Mouse (Mus musculus) hindbrain, embryonic 14.5 days (tissue): ENCODE measurements around the gene Slc1a1. TPM values are rescaled to one million over a fixed set of nuclear protein-coding genes. Genes with fewer than 3 reads are reported as not detected.

ENCODE experiments used
- ATAC-seq: fragments of 200-750 bp; cut with Nextera tagmentation; 2 replicates; pipeline ENCODE4 v1.8.0; 2017; ENCODE audit warnings: moderate number of reproducible peaks, mild to moderate bottlenecking, moderate TSS enrichment, moderate library complexity; ENCODE audit not compliant: low FRiP score
- DNase-seq: peaks from one replicate; pipeline ENCODE4 v3.0.0-alpha.2; 2015; ENCODE audit warnings: low spot score
- H3K27ac ChIP-seq: fragments of 300-500 bp; sonication (generic); 2 replicates; pipeline ENCODE4 v1.5.1; 2014; ENCODE audit warnings: mild to moderate bottlenecking, moderate library complexity
- H3K27me3 ChIP-seq: fragments of 300-500 bp; sonication (generic); 2 replicates; pipeline ENCODE4 v1.6.1; 2014; ENCODE audit warnings: mild to moderate bottlenecking, low read length, mixed read lengths; ENCODE audit not compliant: control insufficient read depth, insufficient read depth
- H3K36me3 ChIP-seq: fragments of 300-500 bp; sonication (generic); replicated peaks from 2 replicates; pipeline ENCODE4 v1.6.1; 2014; ENCODE audit not compliant: control insufficient read depth, insufficient read depth
- H3K4me1 ChIP-seq: fragments of 300-500 bp; sonication (generic); replicated peaks from 2 replicates; pipeline ENCODE4 v1.6.1; 2014; ENCODE audit warnings: antibody characterized with exemption, low read length, mixed read lengths; ENCODE audit not compliant: control insufficient read depth, insufficient read depth
- H3K4me2 ChIP-seq: fragments of 300-500 bp; sonication (generic); replicated peaks from 2 replicates; pipeline ENCODE4 v1.6.1; 2014; ENCODE audit warnings: mild to moderate bottlenecking, moderate library complexity
- H3K4me3 ChIP-seq: fragments of 300-500 bp; sonication (generic); replicated peaks from 2 replicates; pipeline ENCODE4 v1.5.1; 2014; ENCODE audit warnings: mild to moderate bottlenecking, low read length
- H3K9ac ChIP-seq: fragments of 300-500 bp; sonication (generic); 2 replicates; pipeline ENCODE4 v1.6.1; 2014
- H3K9me3 ChIP-seq: fragments of 300-500 bp; sonication (generic); 2 replicates; pipeline ENCODE4 v1.6.1; 2016; ENCODE audit warnings: low read length; ENCODE audit not compliant: control insufficient read depth
- WGBS: fragments of 180-500 bp; shearing (Covaris S2); extraction: QIAGEN DNeasy Blood & Tissue Kit; methylation state at CpG from one replicate; pipeline ENCODE4 v1.1.7; 2014; 5-methylcytosine and 5-hydroxymethylcytosine counted together
- polyA plus RNA-seq: library from polyadenylated mRNA; unstranded; fragments of >200 nt; fragmentation: Nextera tagmentation; extraction: Ambion mirVana; gene quantifications from 2 replicates; pipeline ENCODE4 v1.2.1, GENCODE M21; 2014

Slc1a1 gene
- polyA plus RNA-seq, 1 experiment from 2014 or later: 34.4 TPM

- no peak overlapping the region for H3K4me3 ChIP-seq
- H3K9ac ChIP-seq: no peak overlapping the region
- H3K36me3 ChIP-seq: no peaks in the 10 kb centered on the region
- H3K27me3 ChIP-seq: no peaks in the 10 kb centered on the region
- no peak overlapping the region for H3K4me2 ChIP-seq
- WGBS: 86% methylated on average over 5 of the region's 5 CpGs
- H3K4me1 ChIP-seq: no peaks in the 10 kb centered on the region
- no peak for DNase-seq
- no peak overlapping the region for H3K27ac ChIP-seq
- no peak for ATAC-seq
- H3K9me3 ChIP-seq: no peaks in the 10 kb centered on the region
These were observed 83.0 kb downstream of the Slc1a1 start for GRCm38 (mm10) chr19:28917839-28918238.

DNA sequence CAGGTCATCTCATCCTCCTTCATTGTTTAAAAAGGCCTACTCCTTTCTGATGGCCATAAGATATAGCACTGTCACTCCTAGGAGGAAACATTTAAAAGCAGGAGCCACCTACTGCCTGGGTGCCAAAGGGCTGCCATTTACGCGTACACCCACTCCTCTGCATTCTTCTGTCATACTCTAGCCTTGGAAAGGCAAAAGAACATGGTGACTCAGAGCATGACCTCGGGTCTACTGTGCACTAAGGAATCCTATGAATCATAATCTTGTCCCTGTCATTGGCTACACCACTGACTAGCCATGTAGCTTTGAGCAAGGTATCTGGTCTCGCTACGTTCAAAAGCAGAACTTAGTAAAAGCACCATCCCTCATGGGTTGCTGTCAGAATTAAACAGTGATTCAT lies 91.5 kb downstream of the Slc1a1 start:
- Histone ChIP-seq H3K4me1 (no peaks in the 10 kb centered on the region), H3K27me3 (no peaks in the 10 kb centered on the region), H3K9ac (no peak overlapping the region), H3K36me3 (no peaks in the 10 kb centered on the region), H3K27ac (no peak overlapping the region), H3K9me3 (no peaks in the 10 kb centered on the region), H3K4me3 (no peak overlapping the region), H3K4me2 (no peak overlapping the region)
- ATAC-seq (no peak), DNase-seq (no peak)
- 88% methylated on average over 5 of the region's 5 CpGs for WGBS

GRCm38 (mm10) chr19:28927396-28927795 lies 92.5 kb downstream of the Slc1a1 start:
- WGBS: 81% methylated on average over 4 of the region's 4 CpGs
- Histone ChIP-seq H3K36me3 (no peaks in the 10 kb centered on the region), H3K9ac (no peak overlapping the region), H3K4me3 (no peak overlapping the region), H3K4me2 (no peak overlapping the region), H3K4me1 (no peaks in the 10 kb centered on the region), H3K9me3 (0 out of 2 replicates have a peak, but pooled peaks cover 5% of the 10 kb centered on the region), H3K27ac (no peak overlapping the region), H3K27me3 (no peaks in the 10 kb centered on the region)
- ATAC-seq: no peak
- no peak for DNase-seq

DNA sequence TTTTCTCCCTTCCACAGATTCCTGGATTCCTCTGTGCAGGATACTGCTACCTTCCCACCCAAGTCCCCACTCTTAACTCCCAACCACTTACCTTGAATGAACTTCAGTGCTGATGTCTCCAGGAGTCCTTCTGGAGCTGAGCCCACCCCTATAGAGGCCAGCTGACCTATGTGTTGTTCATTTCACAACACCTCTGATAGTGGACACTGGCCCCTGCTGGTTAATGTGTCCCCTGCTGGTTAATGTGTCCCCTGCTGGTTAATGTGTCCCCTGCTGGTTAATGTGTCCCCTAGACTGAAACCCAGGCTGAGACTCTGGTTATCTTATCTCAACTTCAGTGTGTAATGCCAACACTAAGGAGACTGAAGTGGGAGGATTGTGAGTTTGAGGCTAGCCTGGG lies 94.2 kb downstream of the Slc1a1 start:
- DNase-seq (no peak), ATAC-seq (no peak)
- no peak overlapping the region for H3K27ac ChIP-seq
- no peaks in the 10 kb centered on the region for H3K4me1 ChIP-seq
- no peak overlapping the region for H3K4me3 ChIP-seq
- H3K27me3 ChIP-seq: no peaks in the 10 kb centered on the region
- H3K36me3 ChIP-seq: no peaks in the 10 kb centered on the region
- no peak overlapping the region for H3K9ac ChIP-seq
- no peak overlapping the region for H3K4me2 ChIP-seq
- H3K9me3 ChIP-seq: 0 out of 2 replicates have a peak, but pooled peaks cover 5% of the 10 kb centered on the region

DNA sequence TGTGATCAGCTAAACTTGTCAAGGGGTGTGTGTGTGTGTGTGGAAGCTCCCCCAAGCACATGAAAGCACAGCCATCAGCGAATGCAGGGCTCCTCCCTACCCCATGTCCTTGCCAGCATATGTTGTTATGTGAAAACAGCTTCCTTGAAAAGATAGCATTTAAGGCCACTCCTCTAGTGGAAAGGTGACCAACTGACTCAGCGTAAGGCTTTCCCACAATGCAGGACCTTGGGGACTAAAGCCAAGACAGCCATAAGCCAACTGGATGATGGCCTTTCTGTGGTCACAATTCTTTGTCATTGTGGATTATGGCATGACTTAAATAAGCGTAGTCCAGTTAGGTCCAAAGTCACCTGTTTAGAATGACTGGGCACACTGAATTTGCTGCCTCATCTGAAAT lies 100.0 kb downstream of the Slc1a1 start:
- no peak for DNase-seq

GRCm38 (mm10) chr19:28940135-28940874 lies 105.5 kb downstream of the Slc1a1 start:
- no peaks in the 10 kb centered on the region for H3K9me3 ChIP-seq
- H3K27me3 ChIP-seq: no peaks in the 10 kb centered on the region
- no peak overlapping the region for H3K27ac ChIP-seq
- ATAC-seq: no peak
- H3K4me3 ChIP-seq: no peak overlapping the region
- 70% methylated on average over 9 of the region's 9 CpGs for WGBS
- H3K4me2 ChIP-seq: no peak overlapping the region
- H3K36me3 ChIP-seq: no peaks in the 10 kb centered on the region
- no peak overlapping the region for H3K9ac ChIP-seq
- no peaks in the 10 kb centered on the region for H3K4me1 ChIP-seq
- no peak for DNase-seq

More for the DNA sequence above, 100.0 kb downstream of the Slc1a1 start:
- H3K4me1 ChIP-seq: no peaks in the 10 kb centered on the region
- H3K4me2 ChIP-seq: no peak overlapping the region
- no peak for ATAC-seq
- H3K27me3 ChIP-seq: no peaks in the 10 kb centered on the region
- H3K9me3 ChIP-seq: 0 out of 2 replicates have a peak, but pooled peaks cover 5% of the 10 kb centered on the region
- no peak overlapping the region for H3K4me3 ChIP-seq
- no peak overlapping the region for H3K27ac ChIP-seq
- no peak overlapping the region for H3K9ac ChIP-seq
- H3K36me3 ChIP-seq: no peaks in the 10 kb centered on the region
- WGBS: 90% methylated on average over 3 of the region's 3 CpGs

DNA sequence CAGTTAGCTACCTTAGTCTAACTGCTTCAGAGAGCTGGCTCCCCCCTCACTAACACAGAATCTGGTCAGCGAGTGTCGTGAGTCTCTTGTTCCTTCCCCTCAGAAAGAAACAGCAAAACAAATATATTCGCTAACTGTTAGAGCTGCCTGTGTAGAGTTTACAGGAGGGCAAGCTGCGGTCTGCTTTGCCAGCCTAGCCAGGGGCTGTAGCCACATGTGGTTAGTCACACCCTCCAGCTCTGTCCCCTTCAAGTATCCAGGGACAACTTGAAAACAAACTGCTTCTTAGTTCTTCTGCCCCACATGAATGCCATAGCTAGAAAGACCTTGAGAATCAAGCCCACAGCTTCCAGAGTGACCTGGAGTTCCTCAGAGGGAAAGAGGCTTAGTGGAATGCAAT lies 106.4 kb downstream of the Slc1a1 start:
- Histone ChIP-seq H3K9ac (no peak overlapping the region), H3K36me3 (no peaks in the 10 kb centered on the region), H3K4me3 (no peak overlapping the region), H3K9me3 (no peaks in the 10 kb centered on the region), H3K4me1 (no peaks in the 10 kb centered on the region), H3K27ac (no peak overlapping the region), H3K27me3 (no peaks in the 10 kb centered on the region), H3K4me2 (no peak overlapping the region)
- no peak for ATAC-seq
- 75% methylated on average over 4 of the region's 4 CpGs for WGBS
- DNase-seq: no peak

DNA sequence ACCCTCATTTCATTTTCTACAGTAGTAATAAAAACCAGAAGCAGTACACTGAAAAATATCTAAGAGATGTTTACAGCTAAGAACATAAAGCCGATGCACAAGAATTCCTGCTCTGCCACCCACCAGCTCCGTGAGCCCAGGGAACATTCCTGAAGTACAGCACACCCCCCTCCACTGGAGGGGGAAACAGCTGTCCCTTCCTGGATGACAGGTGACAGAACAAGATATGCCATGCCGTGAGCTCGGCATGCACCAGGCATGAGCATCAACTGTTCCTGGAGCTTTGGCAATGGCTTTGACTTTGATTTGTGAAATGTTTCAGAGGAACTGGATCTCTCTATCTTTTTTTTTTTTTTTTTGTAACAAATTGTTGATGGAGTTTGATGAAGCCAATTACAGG lies 111.9 kb downstream of the Slc1a1 start:
- 69% methylated on average over 4 of the region's 4 CpGs for WGBS
- no peak for DNase-seq

DNA sequence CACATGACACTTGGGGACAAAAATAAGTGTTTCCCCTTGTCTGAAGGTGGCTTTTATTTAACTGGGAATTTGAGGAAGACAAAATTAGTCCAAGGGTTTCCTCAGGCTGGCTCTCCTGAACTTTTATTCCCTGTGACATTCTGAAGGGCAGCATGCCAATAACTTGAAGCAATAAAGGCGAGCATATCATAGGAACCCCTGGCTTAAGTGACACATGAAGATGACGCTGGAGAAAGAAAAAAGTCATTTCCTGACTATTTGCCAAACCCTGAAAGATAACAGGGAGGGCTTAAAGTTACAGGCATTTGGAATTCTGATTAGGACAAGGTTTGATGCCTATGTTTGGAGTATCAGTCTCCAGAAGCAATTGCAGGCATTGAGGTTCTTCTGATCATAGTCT lies 112.5 kb downstream of the Slc1a1 start:
- no peaks in the 10 kb centered on the region for H3K27me3 ChIP-seq
- H3K36me3 ChIP-seq: no peaks in the 10 kb centered on the region
- ATAC-seq: no peak
- H3K9ac ChIP-seq: no peak overlapping the region
- no peak for DNase-seq
- no peak overlapping the region for H3K27ac ChIP-seq
- WGBS: 62% methylated on average over 2 of the region's 2 CpGs
- no peaks in the 10 kb centered on the region for H3K4me1 ChIP-seq
- no peaks in the 10 kb centered on the region for H3K9me3 ChIP-seq
- H3K4me2 ChIP-seq: no peak overlapping the region
- no peak overlapping the region for H3K4me3 ChIP-seq

More for the DNA sequence above, 111.9 kb downstream of the Slc1a1 start:
- H3K4me3 ChIP-seq: no peak overlapping the region
- no peaks in the 10 kb centered on the region for H3K9me3 ChIP-seq
- H3K4me2 ChIP-seq: no peak overlapping the region
- no peak overlapping the region for H3K27ac ChIP-seq
- H3K36me3 ChIP-seq: no peaks in the 10 kb centered on the region
- no peak for ATAC-seq
- no peaks in the 10 kb centered on the region for H3K4me1 ChIP-seq
- H3K9ac ChIP-seq: no peak overlapping the region
- no peaks in the 10 kb centered on the region for H3K27me3 ChIP-seq

- Histone ChIP-seq H3K36me3 (no peaks in the 10 kb centered on the region), H3K27me3 (no peaks in the 10 kb centered on the region), H3K9ac (no peak overlapping the region), H3K4me3 (no peak overlapping the region), H3K4me1 (no peaks in the 10 kb centered on the region), H3K4me2 (no peak overlapping the region), H3K9me3 (no peaks in the 10 kb centered on the region), H3K27ac (no peak overlapping the region)
- ATAC-seq (no peak), DNase-seq (no peak)
- 72% methylated on average over 5 of the region's 5 CpGs for WGBS
These were observed 116.4 kb downstream of the Slc1a1 start for GRCm38 (mm10) chr19:28951251-28951650.
